Mouse (Mus musculus) spleen, adult 2 months (tissue): ENCODE measurements at regions not wholly inside any gene's neighbourhood (a gene's known extent, or its start where the extent isn't known, plus 50 kb on each side); places are given as distances from the start of the nearest gene placed in this dataset.

ENCODE experiments used
- DNase-seq, 2 experiments: peaks; one replicate each; pipeline versions ENCODE4 v3.0.0 to v3.0.0-alpha.2; 2012 to 2021; ENCODE audit warnings: low spot score in 2 of 2, low read depth in 1 of 2
- H3K27ac ChIP-seq: fragments of 200-500 bp; 2 replicates; pipeline ENCODE4 v1.5.1; 2012; ENCODE audit warnings: low read length, inconsistent platforms; ENCODE audit not compliant: insufficient read depth
- H3K27me3 ChIP-seq: fragments of 200-500 bp; 2 replicates; pipeline ENCODE4 v1.6.1; 2012; ENCODE audit warnings: mild to moderate bottlenecking, moderate library complexity, low read length, inconsistent platforms; ENCODE audit not compliant: control insufficient read depth, insufficient read depth
- H3K36me3 ChIP-seq: fragments of 200-500 bp; 2 replicates; pipeline ENCODE4 v1.6.1; 2012; ENCODE audit warnings: mild to moderate bottlenecking, low read length, inconsistent platforms; ENCODE audit not compliant: control insufficient read depth, insufficient read depth
- H3K4me1 ChIP-seq: fragments of 200-500 bp; 2 replicates; pipeline ENCODE4 v1.6.1; 2011; ENCODE audit warnings: inconsistent platforms; ENCODE audit not compliant: control insufficient read depth, insufficient read depth, insufficient read length
- H3K4me3 ChIP-seq: fragments of 200-500 bp; 2 replicates; pipeline ENCODE4 v1.5.1; 2011; ENCODE audit warnings: mild to moderate bottlenecking, inconsistent platforms; ENCODE audit not compliant: insufficient read depth, insufficient read length; ENCODE audit errors: extremely low read depth
- CTCF ChIP-seq: fragments of 200-500 bp; IDR thresholded peaks from 2 replicates; pipeline ENCODE4 v1.5.1; 2011; ENCODE audit warnings: mild to moderate bottlenecking, inconsistent platforms; ENCODE audit not compliant: insufficient read depth, insufficient read length, insufficient replicate concordance; ENCODE audit errors: extremely low read depth
- POLR2A ChIP-seq: fragments of 200-500 bp; IDR thresholded peaks from 2 replicates; pipeline ENCODE4 v1.6.1; 2011; ENCODE audit warnings: low read depth, low read length, inconsistent platforms
- WGBS: fragments of 180-500 bp; shearing (Covaris S2); methylation state at CpG from one replicate; pipeline ENCODE4 v1.1.7; 2018; 5-methylcytosine and 5-hydroxymethylcytosine counted together

GRCm38 (mm10) chr7:34506816-34507215, 113.7 kb upstream of the Lsm14a start:
- no peaks in the 10 kb centered on the region for H3K36me3 ChIP-seq
- H3K4me1 ChIP-seq, result no peaks in the 10 kb centered on the region
- TF ChIP-seq CTCF, result no peak
- no peak for TF ChIP-seq POLR2A
- 66% methylated on average over 4 of the region's 4 CpGs for WGBS
- H3K27me3 ChIP-seq, result no peaks in the 10 kb centered on the region
- DNase-seq, result no peak
- no peak overlapping the region for H3K27ac ChIP-seq
- no peak overlapping the region for H3K4me3 ChIP-seq

- no peak overlapping the region for H3K4me3 ChIP-seq
- no peak for DNase-seq
- TF ChIP-seq CTCF (no peak), POLR2A (no peak)
- no peaks in the 10 kb centered on the region for H3K36me3 ChIP-seq
- H3K27ac ChIP-seq, result no peak overlapping the region
- WGBS, result 60% methylated on average over 10 of the region's 10 CpGs
- H3K4me1 ChIP-seq, result no peaks in the 10 kb centered on the region
- H3K27me3 ChIP-seq, result no peaks in the 10 kb centered on the region
Observed at GRCm38 (mm10) chr7:34493892-34494291, 100.8 kb upstream of the Lsm14a start.

- H3K4me3 ChIP-seq, result no peak overlapping the region
Observed at GRCm38 (mm10) chr7:34484908-34485598, 91.9 kb upstream of the Lsm14a start.

GRCm38 (mm10) chr7:34483368-34483767, 90.3 kb upstream of the Lsm14a start:
- H3K4me1 ChIP-seq, result no peaks in the 10 kb centered on the region
- WGBS, result 80% methylated on average over 9 of the region's 9 CpGs
- TF ChIP-seq CTCF (no peak), POLR2A (no peak)
- DNase-seq, result no peak
- peak overlapping the region; percentile 65; the same call in 1 of the 2 replicates for H3K27ac ChIP-seq
- no peaks in the 10 kb centered on the region for H3K27me3 ChIP-seq
- no peak overlapping the region for H3K4me3 ChIP-seq
- no peaks in the 10 kb centered on the region for H3K36me3 ChIP-seq

More at GRCm38 (mm10) chr7:34484908-34485598, 91.9 kb upstream of the Lsm14a start:
- no peaks in the 10 kb centered on the region for H3K27me3 ChIP-seq
- TF ChIP-seq CTCF, result no peak
- no peak for TF ChIP-seq POLR2A
- DNase-seq, result no peak
- 82% methylated on average over 18 of the region's 18 CpGs for WGBS
- H3K4me1 ChIP-seq, result no peaks in the 10 kb centered on the region
- H3K36me3 ChIP-seq, result no peaks in the 10 kb centered on the region
- H3K27ac ChIP-seq, result no peak overlapping the region

GRCm38 (mm10) chr7:34480771-34481170, 87.7 kb upstream of the Lsm14a start:
- Histone ChIP-seq H3K27me3 (no peaks in the 10 kb centered on the region), H3K36me3 (no peaks in the 10 kb centered on the region), H3K4me3 (no peak overlapping the region), H3K4me1 (no peaks in the 10 kb centered on the region), H3K27ac (no peak overlapping the region)
- no peak for DNase-seq
- no peak for TF ChIP-seq CTCF
- TF ChIP-seq POLR2A, result no peak
- WGBS, result 76% methylated on average over 5 of the region's 5 CpGs

GRCm38 (mm10) chr7:34471003-34471402, 77.9 kb upstream of the Lsm14a start:
- no peak for DNase-seq
- H3K4me1 ChIP-seq, result no peaks in the 10 kb centered on the region

GRCm38 (mm10) chr7:34462069-34462468, 69.0 kb upstream of the Lsm14a start:
- WGBS, result 76% methylated on average over 9 of the region's 9 CpGs
- DNase-seq, result peak in 1 of 2 experiments; percentile 3
- H3K27me3 ChIP-seq, result no peaks in the 10 kb centered on the region

More at GRCm38 (mm10) chr7:34471003-34471402, 77.9 kb upstream of the Lsm14a start:
- Histone ChIP-seq H3K36me3 (no peaks in the 10 kb centered on the region), H3K4me3 (no peak overlapping the region), H3K27ac (no peak overlapping the region), H3K27me3 (no peaks in the 10 kb centered on the region)
- WGBS, result 76% methylated on average over 14 of the region's 14 CpGs
- no peak for TF ChIP-seq CTCF
- TF ChIP-seq POLR2A, result no peak

More at GRCm38 (mm10) chr7:34462069-34462468, 69.0 kb upstream of the Lsm14a start:
- TF ChIP-seq CTCF, result 0 out of 2 replicates have a peak, but pooled peaks have one; percentile 4
- no peak for TF ChIP-seq POLR2A
- Histone ChIP-seq H3K4me3 (no peak overlapping the region), H3K27ac (no peak overlapping the region), H3K4me1 (no peaks in the 10 kb centered on the region), H3K36me3 (no peaks in the 10 kb centered on the region)
